Mouse (Mus musculus) left cerebral cortex, postnatal 25 days (tissue): ENCODE measurements around the gene Smpd4. TPM values are rescaled to one million over a fixed set of nuclear protein-coding genes. Genes with fewer than 3 reads are reported as not detected.
"Not testable (repeated sequence)": the region's sequence is repeated elsewhere in the genome, so short reads cannot be mapped to it uniquely, and the experiment has no call there.

Experiments
- DNase-seq, 2 experiments: peaks; one replicate each; pipeline ENCODE4 v3.0.0; 2022; ENCODE audit warnings: low spot score in 2 of 2, mixed read lengths in 1 of 2
- intact Hi-C: fragments of 180-260 bp; cut with DNase I; formaldehyde crosslinking; loops from one replicate; pipeline ENCODE4 v1.15.1; 2025
- total RNA-seq, 2 experiments: library from RNA; stranded (reverse); gene quantifications; 2 replicates each; pipeline ENCODE4 v1.2.3; 2021

Smpd4 gene
- total RNA-seq, result 10 to 100 TPM; 62.4 to 63.8 TPM

DNA sequence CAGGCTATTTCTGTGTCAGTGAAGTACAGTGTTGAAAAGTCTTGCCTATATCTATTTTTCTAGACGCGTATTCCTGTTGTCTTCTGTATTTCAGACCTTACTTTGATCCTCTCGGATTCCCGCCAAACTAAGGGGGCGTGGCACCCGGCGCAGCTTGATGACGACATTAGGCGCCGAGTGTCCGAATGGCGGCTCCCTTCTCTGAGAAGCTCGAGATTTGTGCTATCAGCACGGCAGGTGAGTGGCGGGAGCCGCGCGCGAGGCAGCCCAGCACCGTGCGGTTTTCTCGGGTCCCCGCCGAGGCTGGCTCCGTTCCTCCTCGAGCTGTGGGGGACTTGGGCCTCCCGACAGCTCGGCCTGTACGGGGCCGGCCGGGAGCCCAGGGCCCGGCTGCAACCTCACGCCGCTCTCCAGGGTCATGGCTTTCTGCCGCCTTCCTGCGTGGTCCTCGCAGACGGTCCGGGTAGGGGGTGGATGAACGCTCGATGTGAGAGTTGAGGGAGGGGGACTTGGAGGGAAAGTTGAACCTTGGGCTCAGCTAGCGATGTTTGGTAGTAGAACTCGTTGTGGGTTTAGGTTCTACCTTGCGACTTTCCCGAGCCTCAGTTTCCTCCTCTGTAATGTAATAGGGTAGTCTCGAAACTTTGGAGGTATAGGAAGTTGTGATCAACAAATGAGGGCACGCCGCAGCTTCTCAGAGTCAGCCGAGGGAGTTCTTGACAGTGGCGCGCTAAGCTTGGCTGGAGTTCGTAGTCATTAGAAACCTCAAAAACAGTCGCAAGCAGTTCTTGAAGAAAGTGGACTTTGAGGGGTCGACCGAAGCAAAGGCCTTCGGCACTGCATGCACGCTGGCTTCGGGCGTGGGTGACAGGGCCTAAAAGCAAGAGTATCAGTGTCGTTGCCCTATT is at the start of gene Smpd4:
Smpd4 (plus strand) TSS at position 157 of the 908 bp plus-strand sequence.
- DNase-seq, result peak; percentile 87 to 90
- intact Hi-C loops, result no loop called here

DNA sequence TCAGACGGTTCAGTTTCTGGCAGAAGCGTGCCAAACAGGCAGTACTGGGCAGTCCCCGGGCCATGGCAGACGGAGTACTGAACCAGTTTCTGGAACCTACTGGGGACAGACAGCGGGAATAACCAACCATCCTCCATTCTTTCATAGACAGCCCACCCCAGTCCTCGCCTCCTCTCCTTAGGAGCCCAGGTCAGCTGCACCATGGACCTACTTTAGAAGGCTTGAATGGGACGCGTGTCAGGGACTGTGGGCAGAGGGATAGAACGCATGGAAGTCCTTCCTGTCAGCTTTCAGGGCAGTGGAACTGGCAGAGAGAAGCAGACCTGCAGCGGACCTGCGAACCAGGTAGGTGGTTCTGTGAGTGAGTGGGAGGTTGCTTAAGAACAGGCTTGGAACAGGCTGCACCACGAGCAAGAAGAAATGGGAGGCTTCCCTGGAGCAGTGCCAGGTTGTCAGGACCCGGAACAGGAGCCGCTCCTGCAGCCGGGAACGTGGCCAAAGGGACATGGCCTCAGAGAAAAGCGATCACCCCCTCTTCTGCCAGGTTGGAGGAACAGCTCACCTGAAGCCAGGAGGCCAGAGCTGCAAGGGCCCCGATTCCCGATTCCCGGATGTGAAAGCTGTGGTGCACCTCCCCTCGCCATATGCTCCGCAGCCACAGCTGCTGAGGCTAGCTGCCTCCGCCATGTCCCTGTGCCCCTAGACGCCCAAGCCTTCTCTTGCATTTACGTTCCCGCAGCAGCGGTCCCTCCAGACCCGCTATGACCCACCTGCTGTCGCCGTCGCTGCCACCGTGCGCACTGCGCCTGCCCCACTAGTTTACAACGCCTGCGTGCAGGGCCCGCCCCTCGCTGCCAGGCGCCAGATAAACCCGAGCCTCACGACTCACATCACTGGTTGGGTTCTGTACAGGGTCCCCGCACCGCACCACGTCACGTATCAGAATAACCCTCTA is 43.0 kb upstream of the Smpd4 start:
- intact Hi-C loops, result loop anchor here (1.0 kb wide), 1 partner anchor 14 kb away; no protein-coding TSS in a partner anchor

DNA sequence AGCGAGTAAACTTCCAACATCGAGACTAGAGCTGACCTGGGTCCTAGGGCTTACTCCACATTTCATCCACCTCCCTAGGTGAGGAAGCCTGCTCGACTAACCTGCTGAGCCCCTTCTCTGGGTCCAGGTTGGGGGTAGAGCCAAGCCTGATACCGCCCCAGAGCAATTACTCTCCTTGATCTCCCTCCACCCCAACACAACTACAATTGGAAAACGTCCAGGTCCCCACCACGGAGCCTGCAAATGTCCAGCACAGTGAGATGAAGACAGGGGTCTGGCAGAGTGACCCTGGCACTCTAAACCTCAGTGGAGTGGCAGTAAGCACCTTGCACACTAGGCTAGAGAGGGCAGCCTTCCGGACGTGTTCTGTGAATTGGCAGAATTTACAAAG is 42.3 kb upstream of the Smpd4 start:
- intact Hi-C loops, result loop anchor here (1.0 kb wide), 1 partner anchor 15 kb away; no protein-coding TSS in a partner anchor

More for the DNA sequence above, 43.0 kb upstream of the Smpd4 start:
- DNase-seq, result peak; percentile 81 to 86

GRCm38 (mm10) chr16:17583064-17583463 is 36.1 kb upstream of the Smpd4 start, which contains the start of gene Slc7a4:
Gene Slc7a4 (minus strand): TSS chr16:17583214.
- no peak for DNase-seq
- intact Hi-C loops, result no loop called here

More for the DNA sequence above, 42.3 kb upstream of the Smpd4 start:
- no peak for DNase-seq

GRCm38 (mm10) chr16:17584555-17584954 is 34.6 kb upstream of the Smpd4 start:
- intact Hi-C loops, result no loop called here
- no peak for DNase-seq

GRCm38 (mm10) chr16:17590731-17591130 is 28.4 kb upstream of the Smpd4 start:
- no peak for DNase-seq
- intact Hi-C loops, result no loop called here

GRCm38 (mm10) chr16:17600944-17601562 is 18.1 kb upstream of the Smpd4 start:
- intact Hi-C loops, result no loop called here
- no peak for DNase-seq

DNA sequence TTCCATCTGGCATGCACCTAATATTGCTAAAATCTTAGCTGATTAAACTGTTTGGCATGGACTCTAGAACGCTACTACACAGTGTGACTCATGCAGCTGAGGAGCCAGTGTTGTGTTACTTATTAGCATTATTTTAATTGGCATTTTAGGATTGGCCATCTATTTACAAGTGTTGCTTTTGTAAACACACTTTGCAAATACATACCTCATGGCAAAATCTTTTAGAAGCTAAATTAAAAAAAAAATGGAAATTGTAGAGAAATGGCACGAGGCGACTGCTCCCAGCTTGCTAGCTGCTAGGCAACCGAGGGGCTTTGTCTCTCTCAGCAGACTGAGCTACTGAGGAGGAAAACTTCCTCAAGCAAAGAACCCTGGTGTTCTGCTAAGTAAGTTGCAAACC is 14.2 kb upstream of the Smpd4 start:
- intact Hi-C loops, result no loop called here
- DNase-seq, result no peak

- intact Hi-C loops, result no loop called here
- DNase-seq, result peak in 1 of 2 experiments; percentile 70
These were observed 13.5 kb upstream of the Smpd4 start for GRCm38 (mm10) chr16:17605684-17606083.

- DNase-seq, result peak in 1 of 2 experiments; percentile 80
- intact Hi-C loops, result no loop called here
These were observed 7.8 kb upstream of the Smpd4 start for GRCm38 (mm10) chr16:17611383-17611782.

- not testable (repeated sequence) for DNase-seq
- intact Hi-C loops, result loop anchor here (2.0 kb wide), 1 partner anchor 56 kb away; no protein-coding TSS in a partner anchor
These were observed 4.4 kb upstream of the Smpd4 start for GRCm38 (mm10) chr16:17614740-17615139.

GRCm38 (mm10) chr16:17616212-17616611 is 2.9 kb upstream of the Smpd4 start:
- no peak for DNase-seq

GRCm38 (mm10) chr16:17617922-17618565 is 1.1 kb upstream of the Smpd4 start:
- intact Hi-C loops, result no loop called here
- DNase-seq, result peak; percentile 48 to 56

More at GRCm38 (mm10) chr16:17616212-17616611, 2.9 kb upstream of the Smpd4 start:
- intact Hi-C loops, result no loop called here

- no peak for DNase-seq
- intact Hi-C loops, result no loop called here
These were observed 2.8 kb downstream of the Smpd4 start for GRCm38 (mm10) chr16:17621936-17622335.

- peak in 1 of 2 experiments; percentile 33 for DNase-seq
- intact Hi-C loops, result no loop called here
These were observed 6.5 kb downstream of the Smpd4 start for GRCm38 (mm10) chr16:17625488-17626268.

DNA sequence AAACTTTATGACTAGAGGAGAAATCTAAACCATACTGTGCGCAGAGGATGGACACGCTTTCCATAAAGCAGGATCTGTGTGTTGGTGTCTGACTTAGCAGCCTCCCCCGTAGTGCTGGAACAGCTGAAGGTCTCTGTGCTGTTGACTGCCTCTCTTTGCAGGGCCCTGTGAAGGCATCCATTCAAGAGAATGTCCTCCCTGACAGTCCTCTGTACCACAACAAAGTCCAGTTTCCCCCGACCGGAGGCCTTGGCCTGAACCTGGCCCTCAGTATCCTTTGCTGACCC is 7.1 kb downstream of the Smpd4 start:
- DNase-seq, result peak in 1 of 2 experiments; percentile 58
- intact Hi-C loops, result no loop called here

- peak in 1 of 2 experiments; percentile 42 for DNase-seq
- intact Hi-C loops, result no loop called here
These were observed 13.4 kb downstream of the Smpd4 start for GRCm38 (mm10) chr16:17632580-17632979.

GRCm38 (mm10) chr16:17633481-17634181 is 14.5 kb downstream of the Smpd4 start:
- intact Hi-C loops, result no loop called here
- DNase-seq, result no peak
